Mouse (Mus musculus) liver, postnatal 0 days (tissue): Measurements from ENCODE around the gene Reep1. TPM values are rescaled to one million over a fixed set of nuclear protein-coding genes. Genes with fewer than 3 reads are reported as not detected.
A peak's percentile ranks its signal among the peaks of the same experiment; 100 is the strongest.

Experiments
- ATAC-seq: fragments of 200-750 bp; cut with Nextera tagmentation; 2 replicates; pipeline ENCODE4 v1.8.0; 2017; ENCODE audit warnings: mild to moderate bottlenecking, moderate library complexity
- DNase-seq: peaks from one replicate; pipeline ENCODE4 v3.0.0-alpha.2; 2016
- H3K27ac ChIP-seq: fragments of 300-500 bp; sonication (generic); 2 replicates; pipeline ENCODE4 v1.5.1; 2014; ENCODE audit warnings: antibody characterized with exemption, moderate library complexity, mild to moderate bottlenecking, low read depth
- H3K27me3 ChIP-seq: fragments of 300-500 bp; sonication (generic); 2 replicates; pipeline ENCODE4 v1.6.1; 2014; ENCODE audit warnings: low read length, control low read depth, mixed read lengths; ENCODE audit not compliant: insufficient read depth
- H3K36me3 ChIP-seq: fragments of 300-500 bp; sonication (generic); replicated peaks from 2 replicates; pipeline ENCODE4 v1.6.1; 2014; ENCODE audit warnings: mild to moderate bottlenecking, control low read depth, low read length, moderate library complexity, mixed read lengths; ENCODE audit not compliant: insufficient read depth
- H3K4me1 ChIP-seq: fragments of 300-500 bp; sonication (generic); 2 replicates; pipeline ENCODE4 v1.6.1; 2014; ENCODE audit warnings: antibody characterized with exemption, mild to moderate bottlenecking, control low read depth; ENCODE audit not compliant: insufficient read depth
- H3K4me2 ChIP-seq: fragments of 300-500 bp; sonication (generic); 2 replicates; pipeline ENCODE4 v1.6.1; 2014; ENCODE audit warnings: low read depth, mild to moderate bottlenecking, low read length, moderate library complexity, mixed read lengths
- H3K4me3 ChIP-seq: fragments of 300-500 bp; sonication (generic); 2 replicates; pipeline ENCODE4 v1.5.1; 2014; ENCODE audit warnings: low read depth, low read length
- H3K9ac ChIP-seq: fragments of 300-500 bp; sonication (generic); replicated peaks from 2 replicates; pipeline ENCODE4 v1.6.1; 2014; ENCODE audit warnings: mild to moderate bottlenecking, moderate library complexity
- H3K9me3 ChIP-seq: fragments of 300-500 bp; sonication (generic); 2 replicates; pipeline ENCODE4 v1.6.1; 2016; ENCODE audit warnings: mild to moderate bottlenecking, control low read depth, low read length, mixed read lengths
- CTCF ChIP-seq: sonication (generic); IDR thresholded peaks from 2 replicates; pipeline ENCODE4 v1.5.1; 2016; ENCODE audit warnings: antibody characterized with exemption, low read depth
- EP300 ChIP-seq: IDR thresholded peaks from 2 replicates; pipeline ENCODE4 v1.6.1; 2016; ENCODE audit warnings: antibody characterized with exemption, low read depth, mild to moderate bottlenecking
- WGBS: fragments of 180-500 bp; shearing (Covaris S2); extraction: QIAGEN DNeasy Blood & Tissue Kit; methylation state at CpG from one replicate; pipeline ENCODE4 v1.1.7; 2014; ENCODE audit not compliant: insufficient replicate concordance; 5-methylcytosine and 5-hydroxymethylcytosine counted together
- polyA plus RNA-seq: library from polyadenylated mRNA; unstranded; fragments of >200 nt; fragmentation: Nextera tagmentation; extraction: Ambion mirVana; gene quantifications from 2 replicates; pipeline ENCODE4 v1.2.1, GENCODE M21; 2015

The Reep1 gene
- polyA plus RNA-seq, 1 experiment from 2014 or later: 2.3 TPM

GRCm38 (mm10) chr6:71741998-71742636 is 34.8 kb downstream of the Reep1 start:
- H3K4me1 ChIP-seq: 0 out of 2 replicates have a peak, but pooled peaks cover 3% of the 10 kb centered on the region
- WGBS: 47% methylated on average over 6 of the region's 6 CpGs
- DNase-seq (no peak), ATAC-seq (peak; percentile 70; the same call in 1 of the 2 replicates)
- no peaks in the 10 kb centered on the region for H3K9me3 ChIP-seq
- H3K4me2 ChIP-seq: no peak overlapping the region
- H3K4me3 ChIP-seq: no peak overlapping the region
- H3K27me3 ChIP-seq: no peaks in the 10 kb centered on the region
- no peaks in the 10 kb centered on the region for H3K36me3 ChIP-seq
- 0 out of 2 replicates have a peak overlapping the region, but pooled peaks have one; percentile 4 for H3K27ac ChIP-seq
- H3K9ac ChIP-seq: no peak overlapping the region
- TF ChIP-seq EP300 (no peak), CTCF (no peak)

- no peak overlapping the region for H3K4me3 ChIP-seq
- H3K27me3 ChIP-seq: no peaks in the 10 kb centered on the region
- TF ChIP-seq CTCF: no peak
- no peak for TF ChIP-seq EP300
- no peak overlapping the region for H3K27ac ChIP-seq
- 58% methylated on average over 6 of the region's 6 CpGs for WGBS
- no peak for DNase-seq
- no peak overlapping the region for H3K9ac ChIP-seq
- no peaks in the 10 kb centered on the region for H3K9me3 ChIP-seq
- H3K36me3 ChIP-seq: no peaks in the 10 kb centered on the region
- H3K4me2 ChIP-seq: no peak overlapping the region
- 0 out of 2 replicates have a peak, but pooled peaks cover 3% of the 10 kb centered on the region for H3K4me1 ChIP-seq
- ATAC-seq: no peak
Observed at GRCm38 (mm10) chr6:71744934-71745333, 37.6 kb downstream of the Reep1 start.

GRCm38 (mm10) chr6:71745482-71746234 is 38.3 kb downstream of the Reep1 start:
- Histone ChIP-seq H3K27me3 (no peaks in the 10 kb centered on the region), H3K9ac (no peak overlapping the region), H3K27ac (no peak overlapping the region), H3K36me3 (no peaks in the 10 kb centered on the region), H3K9me3 (no peaks in the 10 kb centered on the region), H3K4me3 (no peak overlapping the region), H3K4me2 (no peak overlapping the region), H3K4me1 (0 out of 2 replicates have a peak, but pooled peaks cover 3% of the 10 kb centered on the region)
- no peak for DNase-seq
- no peak for ATAC-seq
- TF ChIP-seq EP300: no peak
- no peak for TF ChIP-seq CTCF
- 80% methylated on average over 9 of the region's 9 CpGs for WGBS

- H3K4me1 ChIP-seq: 0 out of 2 replicates have a peak, but pooled peaks cover 3% of the 10 kb centered on the region
- 71% methylated on average over 1 of the region's 1 CpGs for WGBS
Observed at GRCm38 (mm10) chr6:71746246-71746645, 38.9 kb downstream of the Reep1 start.

GRCm38 (mm10) chr6:71746846-71747245 is 39.5 kb downstream of the Reep1 start:
- WGBS: 54% methylated on average over 8 of the region's 8 CpGs
- Histone ChIP-seq H3K4me1 (0 out of 2 replicates have a peak, but pooled peaks cover 3% of the 10 kb centered on the region), H3K4me2 (no peak overlapping the region), H3K27me3 (no peaks in the 10 kb centered on the region), H3K9ac (no peak overlapping the region), H3K27ac (no peak overlapping the region), H3K36me3 (no peaks in the 10 kb centered on the region), H3K9me3 (no peaks in the 10 kb centered on the region), H3K4me3 (no peak overlapping the region)
- TF ChIP-seq EP300 (no peak), CTCF (no peak)
- ATAC-seq (no peak), DNase-seq (no peak)

More at GRCm38 (mm10) chr6:71746246-71746645, 38.9 kb downstream of the Reep1 start:
- Histone ChIP-seq H3K27ac (no peak overlapping the region), H3K9me3 (no peaks in the 10 kb centered on the region), H3K36me3 (no peaks in the 10 kb centered on the region), H3K4me2 (no peak overlapping the region), H3K27me3 (no peaks in the 10 kb centered on the region), H3K9ac (no peak overlapping the region), H3K4me3 (no peak overlapping the region)
- TF ChIP-seq CTCF: no peak
- no peak for TF ChIP-seq EP300
- ATAC-seq (no peak), DNase-seq (no peak)

GRCm38 (mm10) chr6:71751602-71752001 is 44.2 kb downstream of the Reep1 start:
- Histone ChIP-seq H3K27me3 (no peaks in the 10 kb centered on the region), H3K27ac (no peak overlapping the region), H3K4me3 (no peak overlapping the region), H3K4me1 (no peaks in the 10 kb centered on the region), H3K4me2 (no peak overlapping the region), H3K9ac (no peak overlapping the region), H3K9me3 (no peaks in the 10 kb centered on the region), H3K36me3 (no peaks in the 10 kb centered on the region)
- no peak for TF ChIP-seq EP300
- TF ChIP-seq CTCF: no peak
- no peak for DNase-seq
- ATAC-seq: no peak
- WGBS: 40% methylated on average over 2 of the region's 2 CpGs
